Mouse (Mus musculus): ENCODE measurements around the gene Ralgps1.

GRCm38 (mm10) chr2:33162126-33162525 is 209.2 kb downstream of the Ralgps1 start:
- TF ChIP-seq CTCF (IDR thresholded peaks at IDR 0.05; ENCODE audit: borderline replicate concordance, insufficient read depth, low read depth, low read length), result no peak
- no peak for TF ChIP-seq POLR2A (IDR thresholded peaks at IDR 0.05; ENCODE audit: borderline replicate concordance, insufficient read depth, low read length)

All from cerebellum, adult 2 months (tissue).